10 mouse cellular contexts compared by ENCODE assay signal in the genomic region with DNA sequence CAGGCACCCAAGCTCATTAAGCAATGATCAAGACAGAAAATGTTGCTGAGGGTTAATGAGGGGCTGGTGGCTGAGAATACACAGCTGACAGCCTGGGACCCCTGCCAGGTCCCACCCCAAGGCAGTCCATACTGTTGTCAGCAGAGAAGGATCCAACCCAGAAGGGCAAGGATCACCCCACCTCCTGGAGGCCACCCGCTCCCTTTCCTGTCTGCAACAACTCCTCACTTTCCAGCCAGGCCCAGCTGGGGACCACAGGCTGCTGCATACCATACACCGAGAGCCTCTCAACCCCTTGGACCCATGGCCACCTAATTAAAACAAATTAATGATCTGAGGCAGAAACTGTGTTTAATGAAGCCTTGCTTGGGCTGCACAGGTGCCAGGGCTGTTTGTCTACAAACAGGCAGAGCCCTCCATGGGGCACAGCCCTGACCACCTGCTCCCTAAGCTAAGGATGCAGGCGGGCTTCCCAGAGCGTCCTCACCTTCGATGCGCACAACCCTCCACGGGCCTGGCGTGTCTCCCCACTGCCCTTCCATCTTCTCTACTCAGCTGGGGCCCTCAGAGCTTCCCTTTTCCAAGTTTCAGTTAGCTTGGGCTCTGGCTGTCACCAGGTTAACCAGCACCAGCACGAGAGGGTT. TPM values are rescaled to one million over a fixed set of nuclear protein-coding genes. Genes with fewer than 3 reads are reported as not detected.
DNase-seq lines count a peak whose midpoint lies in the region; ATAC-seq lines count a peak whose summit lies in the region.
"Had no signal": no experiment of that assay in that cellular context is flagged by ENCODE, and none has a peak within 500 bp of the region (broad histone marks: within the 10 kb centered on the region; RNA-seq: fewer than 3 reads in every experiment).

No protein-coding gene starts in this region.

- H3K27ac ChIP-seq in kidney, embryonic 14.5 days (ENCODE audit: low read depth, low read length): no peak overlapping the region
- H3K27ac ChIP-seq: limb, embryonic 15.5 days had no signal

- no peak for DNase-seq in kidney, adult 9 months
- DNase-seq in testis, postnatal 10 days (ENCODE audit: low spot score): peak; percentile 46
- DNase-seq in testis, postnatal 14 days (ENCODE audit: low spot score): no peak
- peak; percentile 71 for DNase-seq in kidney, postnatal 14 days
- DNase-seq in spleen, postnatal 36 days (ENCODE audit: low spot score in 2 of 2): no peak
- DNase-seq in spleen, postnatal 4 days (ENCODE audit: low spot score in 2 of 2): no peak

- H3K4me2 ChIP-seq in kidney, embryonic 14.5 days (replicated peaks; ENCODE audit: low read depth, low read length): no peak overlapping the region
- H3K4me2 ChIP-seq: limb, embryonic 15.5 days had no signal

- no peak overlapping the region for H3K4me3 ChIP-seq in kidney, embryonic 14.5 days (ENCODE audit: low read length)
- H3K4me3 ChIP-seq: limb, embryonic 15.5 days had no signal

- no peaks in the 10 kb centered on the region for H3K9me3 ChIP-seq in kidney, embryonic 14.5 days (ENCODE audit: control insufficient read depth, low read length)
- H3K9me3 ChIP-seq: limb, embryonic 15.5 days had no signal

- no peak overlapping the region for H3K9ac ChIP-seq in kidney, embryonic 14.5 days (ENCODE audit: low read depth, low read length)
- H3K9ac ChIP-seq: limb, embryonic 15.5 days had no signal

- peaks cover 11% of the 10 kb centered on the region; the same call in 1 of the 2 replicates for H3K4me1 ChIP-seq in kidney, embryonic 14.5 days (ENCODE audit: control insufficient read depth, insufficient read depth, low read length)

- no peaks in the 10 kb centered on the region for H3K27me3 ChIP-seq in kidney, embryonic 14.5 days (ENCODE audit: control insufficient read depth, insufficient read depth, low read length)
- H3K27me3 ChIP-seq: limb, embryonic 15.5 days had no signal

- peak; percentile 83 for ATAC-seq in kidney, embryonic 14.5 days (ENCODE audit: low FRiP score, low TSS enrichment)
- no peak for ATAC-seq in megakaryocyte, adult 5-6 weeks (ENCODE audit: poor library complexity, severe bottlenecking)
- ATAC-seq: activated CD4-positive, CD25-positive, alpha-beta regulatory T cell, adult 4 months had no signal

- WGBS in kidney, embryonic 14.5 days: 52% methylated on average over 9 of the region's 9 CpGs

- H3K36me3 ChIP-seq in kidney, embryonic 14.5 days (ENCODE audit: control insufficient read depth, insufficient read depth, low read length): no peaks in the 10 kb centered on the region
- H3K36me3 ChIP-seq: limb, embryonic 15.5 days had no signal

RNA-seq across cellular contexts. Expression of gene Dll1, which starts 53.4 kb away (rescaled TPM):
- 16.4 and 24.6 TPM in 2 replicates for polyA plus RNA-seq in kidney, embryonic 14.5 days (2014; fragmentation: Nextera tagmentation; extraction: Ambion mirVana)
- total RNA-seq in megakaryocyte, adult 5-6 weeks (2015): not detected in 2 replicates
- total RNA-seq in megakaryocyte, adult 5-6 weeks (2017): 0.11 TPM in 1 of 2 replicates, not detected in the other

Comparison
In these comparisons a context has a peak if more than half of its experiments do, and no peak if none do; other contexts are left out.
1. DNase-seq: peak in testis, postnatal 10 days (single experiment) and kidney, postnatal 14 days (single experiment); none in kidney, adult 9 months (single experiment), testis, postnatal 14 days (single experiment), spleen, postnatal 36 days (0 of 2) and spleen, postnatal 4 days (0 of 2).